Mouse (Mus musculus) forebrain, embryonic 12.5 days (tissue): ENCODE data around the gene Ap3b1. TPM values are rescaled to one million over a fixed set of nuclear protein-coding genes. Genes with fewer than 3 reads are reported as not detected.

Experiments used
- ATAC-seq: fragments of 200-750 bp; cut with Nextera tagmentation; 2 replicates; pipeline ENCODE4 v1.8.0; 2017; ENCODE audit warnings: moderate TSS enrichment; ENCODE audit not compliant: low FRiP score
- H3K27ac ChIP-seq: fragments of 300-500 bp; sonication (generic); 2 replicates; pipeline ENCODE4 v1.5.1; 2016; ENCODE audit warnings: mild to moderate bottlenecking
- H3K27me3 ChIP-seq: fragments of 300-500 bp; sonication (generic); 2 replicates; pipeline ENCODE4 v1.6.1; 2016; ENCODE audit warnings: mild to moderate bottlenecking
- H3K36me3 ChIP-seq: fragments of 300-500 bp; sonication (generic); replicated peaks from 2 replicates; pipeline ENCODE4 v1.6.1; 2016; ENCODE audit warnings: mild to moderate bottlenecking
- H3K4me1 ChIP-seq: fragments of 300-500 bp; sonication (generic); 2 replicates; pipeline ENCODE4 v1.6.1; 2016
- H3K4me2 ChIP-seq: fragments of 300-500 bp; sonication (generic); 2 replicates; pipeline ENCODE4 v1.6.1; 2016; ENCODE audit warnings: mild to moderate bottlenecking, moderate library complexity
- H3K4me3 ChIP-seq: fragments of 300-500 bp; sonication (generic); replicated peaks from 2 replicates; pipeline ENCODE4 v1.5.1; 2016; ENCODE audit warnings: mild to moderate bottlenecking
- H3K9ac ChIP-seq: fragments of 300-500 bp; sonication (generic); 2 replicates; pipeline ENCODE4 v1.6.1; 2016; ENCODE audit warnings: mild to moderate bottlenecking
- H3K9me3 ChIP-seq: fragments of 300-500 bp; sonication (generic); 2 replicates; pipeline ENCODE4 v1.6.1; 2016
- whole genome bisulfite sequencing: fragments of 180-500 bp; shearing (Covaris S2); methylation state at CpG from one replicate; pipeline ENCODE4 v1.1.7; 2016; 5-methylcytosine and 5-hydroxymethylcytosine counted together
- polyA plus RNA-seq: library from polyadenylated mRNA; unstranded; fragments of >200 nt; fragmentation: Nextera tagmentation; extraction: Ambion mirVana; gene quantifications from 2 replicates; pipeline ENCODE4 v1.2.1, GENCODE M21; 2016

Gene Ap3b1
- polyA plus RNA-seq, 1 experiment from 2014 or later: 36.1 TPM

DNA sequence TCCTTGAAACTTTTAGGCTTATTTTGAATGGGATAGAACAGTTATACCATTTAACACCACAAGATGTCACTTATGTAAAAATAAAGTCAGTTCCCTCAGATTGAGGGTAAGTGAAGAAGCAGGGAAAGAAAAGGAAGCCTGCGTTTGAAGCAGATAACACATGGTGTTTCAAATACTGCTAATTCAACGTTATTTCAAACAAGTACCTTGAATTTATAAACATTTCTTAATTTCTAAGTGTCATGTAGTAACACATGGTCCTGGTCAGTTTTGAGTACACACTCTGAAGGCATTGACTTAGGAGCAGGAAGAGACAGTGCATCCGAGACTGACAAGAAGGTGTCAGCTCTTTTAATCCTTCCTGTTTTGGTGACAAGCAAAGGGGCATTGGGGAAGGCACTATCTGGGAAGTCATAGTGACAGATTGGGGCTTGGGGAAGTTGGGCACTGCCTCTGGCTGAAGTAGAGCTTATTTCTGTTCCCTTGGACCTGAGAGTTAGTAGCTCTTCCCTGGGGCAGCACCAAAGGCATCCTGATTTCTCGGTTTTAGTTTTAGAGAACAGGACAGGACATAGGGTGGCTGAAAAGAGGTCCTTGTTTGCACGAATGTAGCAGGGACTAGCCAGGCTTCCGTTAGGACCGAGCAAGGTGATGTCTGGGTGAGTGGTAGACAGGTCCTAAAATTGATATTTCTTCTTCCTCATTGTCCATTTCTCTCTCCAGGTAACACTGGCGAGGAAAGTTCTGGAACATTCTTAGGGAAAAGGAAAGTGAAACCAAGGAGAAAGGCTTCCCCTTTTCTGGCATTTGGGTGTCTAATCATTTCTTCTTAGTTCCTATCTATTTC is 23.3 kb downstream of the Ap3b1 start:
- WGBS: 79% methylated on average over 8 of the region's 8 CpGs

DNA sequence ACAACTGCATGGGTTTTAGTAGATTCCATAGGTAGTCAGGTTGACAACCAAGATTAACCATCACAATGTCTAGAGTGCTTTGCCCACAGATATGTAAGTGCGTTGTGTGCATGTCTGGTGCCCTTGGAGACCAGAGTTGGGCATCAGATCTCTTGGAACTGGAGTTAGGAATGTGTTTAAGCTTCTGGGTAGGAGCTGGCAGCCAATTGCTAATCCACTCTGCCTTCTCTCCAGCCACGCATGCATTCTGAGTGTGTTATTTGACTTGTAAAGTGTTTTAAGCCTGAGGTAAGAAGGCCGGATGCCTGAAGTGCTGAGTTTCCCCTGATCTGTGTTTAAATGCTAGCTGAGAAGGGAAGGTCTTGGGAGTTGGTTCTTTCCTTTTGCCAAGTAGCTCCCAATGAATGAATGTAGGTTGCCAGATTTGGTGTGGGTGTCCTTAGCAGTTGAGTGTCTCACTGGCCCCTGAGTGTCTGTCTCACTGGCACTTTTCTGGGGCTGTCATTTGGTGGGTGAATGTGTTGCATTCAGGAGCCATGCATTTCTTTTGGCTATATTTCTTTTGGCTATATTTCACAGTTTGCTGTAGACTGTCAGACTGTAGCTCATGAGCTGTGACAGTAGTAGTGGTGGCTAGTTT is 26.3 kb downstream of the Ap3b1 start:
- no peak overlapping the region for H3K27ac ChIP-seq
- no peaks in the 10 kb centered on the region for H3K36me3 ChIP-seq
- ATAC-seq: no peak
- no peak overlapping the region for H3K9ac ChIP-seq
- H3K27me3 ChIP-seq: no peaks in the 10 kb centered on the region
- no peak overlapping the region for H3K4me3 ChIP-seq
- H3K9me3 ChIP-seq: no peaks in the 10 kb centered on the region
- 95% methylated on average over 3 of the region's 3 CpGs for WGBS
- no peaks in the 10 kb centered on the region for H3K4me1 ChIP-seq
- no peak overlapping the region for H3K4me2 ChIP-seq

More for the DNA sequence above, 23.3 kb downstream of the Ap3b1 start:
- Histone ChIP-seq H3K36me3 (no peaks in the 10 kb centered on the region), H3K9me3 (no peaks in the 10 kb centered on the region), H3K4me2 (no peak overlapping the region), H3K4me3 (no peak overlapping the region), H3K9ac (no peak overlapping the region), H3K27me3 (no peaks in the 10 kb centered on the region), H3K27ac (no peak overlapping the region), H3K4me1 (peaks cover 17% of the 10 kb centered on the region)
- ATAC-seq: no peak

DNA sequence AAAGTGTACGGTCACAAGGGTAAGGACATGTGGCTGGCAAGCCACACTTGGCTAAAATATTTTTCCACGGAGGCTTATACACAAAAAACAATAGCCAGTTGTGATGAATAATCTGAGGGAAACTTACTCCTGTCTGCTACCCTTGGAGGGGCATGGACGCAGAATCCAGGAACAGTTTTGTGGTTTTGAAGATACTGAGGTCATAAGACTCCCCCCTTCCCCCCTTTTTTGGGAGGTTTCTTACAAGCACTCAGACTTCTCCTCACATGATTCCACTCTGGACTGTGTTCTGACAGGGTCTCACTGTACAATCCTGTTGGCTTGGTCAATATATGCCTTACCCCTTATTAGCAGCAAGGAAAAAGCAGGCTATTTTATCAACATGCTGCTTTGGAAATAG is 29.8 kb downstream of the Ap3b1 start:
- 81% methylated on average over 3 of the region's 3 CpGs for WGBS
- Histone ChIP-seq H3K4me3 (no peak overlapping the region), H3K4me2 (no peak overlapping the region), H3K9ac (no peak overlapping the region), H3K4me1 (no peaks in the 10 kb centered on the region), H3K27me3 (no peaks in the 10 kb centered on the region), H3K36me3 (peaks cover 7% of the 10 kb centered on the region; the same call in 1 of the 2 replicates), H3K27ac (no peak overlapping the region), H3K9me3 (no peaks in the 10 kb centered on the region)
- no peak for ATAC-seq

DNA sequence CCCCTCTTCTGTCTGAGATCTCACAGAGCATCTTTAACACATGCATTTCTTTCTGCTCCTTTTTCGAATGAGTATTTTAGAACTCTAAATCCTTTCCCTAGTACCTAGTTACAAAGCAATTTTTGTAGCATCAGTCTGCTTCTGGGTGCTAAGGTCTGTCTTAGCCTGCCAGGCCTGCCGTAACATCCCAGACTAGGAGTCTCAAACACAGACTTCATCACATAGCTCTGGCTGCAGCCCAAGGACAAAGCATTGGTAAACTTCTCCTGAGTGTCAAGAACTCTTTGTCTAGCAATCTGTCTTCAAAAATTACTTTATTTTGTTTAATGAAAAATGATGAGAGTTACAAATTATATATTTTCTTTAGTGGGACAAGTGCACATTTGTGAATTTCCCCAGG is 30.8 kb downstream of the Ap3b1 start:
- no peaks in the 10 kb centered on the region for H3K9me3 ChIP-seq
- ATAC-seq: no peak
- no peak overlapping the region for H3K27ac ChIP-seq
- H3K27me3 ChIP-seq: no peaks in the 10 kb centered on the region
- H3K36me3 ChIP-seq: peaks cover 9% of the 10 kb centered on the region; the same call in 1 of the 2 replicates
- no peaks in the 10 kb centered on the region for H3K4me1 ChIP-seq
- no peak overlapping the region for H3K4me3 ChIP-seq
- H3K9ac ChIP-seq: no peak overlapping the region
- 87% methylated on average over 2 of the region's 2 CpGs for whole genome bisulfite sequencing
- no peak overlapping the region for H3K4me2 ChIP-seq

DNA sequence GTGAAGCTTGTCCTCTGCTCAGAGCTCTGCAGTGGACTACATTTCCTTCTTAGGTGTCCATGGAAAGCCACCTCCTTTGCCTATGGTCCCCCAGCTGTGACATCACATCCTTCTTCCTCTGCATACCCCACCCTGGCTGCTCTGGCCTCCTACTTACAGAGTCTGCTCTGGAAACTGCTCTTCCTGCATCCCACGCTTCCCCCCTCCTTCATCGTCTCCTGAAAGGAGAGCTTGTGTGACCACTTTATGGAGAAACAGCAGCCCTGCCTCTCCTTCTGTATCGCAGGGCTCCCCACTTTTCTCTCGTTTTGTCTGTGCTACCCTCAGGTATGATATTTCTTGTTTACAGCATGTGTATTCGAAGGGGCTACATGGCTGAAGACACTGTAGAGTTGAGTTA is 33.5 kb downstream of the Ap3b1 start:
- H3K9me3 ChIP-seq: no peaks in the 10 kb centered on the region
- no peaks in the 10 kb centered on the region for H3K4me1 ChIP-seq
- no peak overlapping the region for H3K27ac ChIP-seq
- no peak for ATAC-seq
- H3K4me3 ChIP-seq: no peak overlapping the region
- no peak overlapping the region for H3K4me2 ChIP-seq
- no peaks in the 10 kb centered on the region for H3K27me3 ChIP-seq
- peaks cover 13% of the 10 kb centered on the region; the same call in 1 of the 2 replicates for H3K36me3 ChIP-seq
- no peak overlapping the region for H3K9ac ChIP-seq
- WGBS: 93% methylated on average over 5 of the region's 5 CpGs

DNA sequence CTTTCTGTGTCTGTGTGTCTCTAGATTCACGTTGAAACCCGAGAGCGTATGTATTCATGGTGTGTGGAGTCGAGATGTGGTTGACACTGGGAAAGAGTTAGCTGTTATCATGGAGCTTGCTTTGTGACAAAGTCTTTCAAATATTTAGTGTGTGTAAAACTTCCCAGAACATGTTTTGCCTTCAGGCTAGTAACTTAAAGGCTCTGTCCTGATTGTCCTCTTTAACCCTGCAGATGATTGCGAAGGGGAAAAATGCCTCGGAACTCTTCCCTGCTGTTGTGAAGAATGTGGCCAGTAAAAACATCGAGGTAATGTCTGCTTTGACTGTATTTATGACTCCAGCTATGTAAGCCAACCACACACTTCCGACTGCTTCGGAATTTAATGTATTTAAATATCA is 35.7 kb downstream of the Ap3b1 start:
- Histone ChIP-seq H3K4me2 (no peak overlapping the region), H3K9me3 (no peaks in the 10 kb centered on the region), H3K4me3 (no peak overlapping the region), H3K9ac (no peak overlapping the region), H3K4me1 (no peaks in the 10 kb centered on the region), H3K36me3 (peaks cover 13% of the 10 kb centered on the region; the same call in 1 of the 2 replicates), H3K27ac (no peak overlapping the region), H3K27me3 (no peaks in the 10 kb centered on the region)
- 85% methylated on average over 9 of the region's 9 CpGs for WGBS
- no peak for ATAC-seq

DNA sequence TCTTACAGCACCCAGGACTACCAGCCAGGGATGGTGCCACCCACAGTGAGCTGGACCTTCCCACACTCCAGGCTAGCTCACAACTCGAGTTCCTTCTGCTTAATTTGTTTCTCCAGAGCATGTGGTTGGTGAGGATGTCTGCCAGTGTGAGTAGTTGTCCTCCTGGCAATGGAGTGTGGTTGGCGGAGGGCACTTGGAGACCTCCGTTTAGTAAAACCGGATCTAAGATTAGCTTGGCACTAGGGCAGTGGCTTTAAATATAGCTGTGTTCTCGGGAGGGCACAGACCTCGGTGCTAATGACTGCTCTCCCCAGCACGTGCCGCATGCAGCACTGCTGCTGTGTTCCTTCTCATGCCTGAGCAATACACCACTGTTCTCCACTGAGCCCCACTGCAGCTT is 37.0 kb downstream of the Ap3b1 start:
- ATAC-seq: no peak
- Histone ChIP-seq H3K27ac (no peak overlapping the region), H3K9me3 (no peaks in the 10 kb centered on the region), H3K36me3 (peaks cover 13% of the 10 kb centered on the region; the same call in 1 of the 2 replicates), H3K4me1 (no peaks in the 10 kb centered on the region), H3K4me3 (no peak overlapping the region), H3K27me3 (no peaks in the 10 kb centered on the region), H3K9ac (no peak overlapping the region), H3K4me2 (no peak overlapping the region)
- 88% methylated on average over 8 of the region's 8 CpGs for WGBS

DNA sequence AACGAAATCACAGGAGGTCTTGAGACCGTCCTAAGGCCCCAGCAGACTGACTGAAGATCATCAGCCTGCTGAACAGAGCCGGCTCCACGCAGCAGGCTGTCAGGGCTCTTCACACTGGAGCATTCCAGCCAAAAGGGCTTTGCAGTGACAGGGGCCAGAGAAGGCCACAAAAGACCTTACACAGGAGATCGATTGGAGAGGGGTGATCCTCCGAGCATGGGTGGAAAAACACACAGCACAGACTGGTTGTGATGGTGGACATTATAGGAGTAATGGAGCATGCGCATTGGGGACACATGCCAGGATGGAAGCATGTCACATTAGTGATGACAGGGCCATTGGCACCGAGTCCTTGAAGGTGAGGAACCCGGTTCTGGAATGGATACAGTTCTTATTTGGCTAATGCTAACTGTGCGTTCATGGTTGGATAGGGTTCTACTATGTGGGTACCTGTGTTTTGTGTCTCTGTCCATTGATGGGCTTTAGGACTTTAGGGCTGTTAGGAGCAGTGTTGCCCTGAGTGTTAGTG is 37.7 kb downstream of the Ap3b1 start:
- H3K4me1 ChIP-seq: no peaks in the 10 kb centered on the region
- no peak for ATAC-seq
- H3K27me3 ChIP-seq: no peaks in the 10 kb centered on the region
- no peak overlapping the region for H3K4me2 ChIP-seq
- H3K27ac ChIP-seq: no peak overlapping the region
- peaks cover 13% of the 10 kb centered on the region; the same call in 1 of the 2 replicates for H3K36me3 ChIP-seq
- no peaks in the 10 kb centered on the region for H3K9me3 ChIP-seq
- WGBS: 90% methylated on average over 10 of the region's 10 CpGs
- no peak overlapping the region for H3K4me3 ChIP-seq
- H3K9ac ChIP-seq: no peak overlapping the region

DNA sequence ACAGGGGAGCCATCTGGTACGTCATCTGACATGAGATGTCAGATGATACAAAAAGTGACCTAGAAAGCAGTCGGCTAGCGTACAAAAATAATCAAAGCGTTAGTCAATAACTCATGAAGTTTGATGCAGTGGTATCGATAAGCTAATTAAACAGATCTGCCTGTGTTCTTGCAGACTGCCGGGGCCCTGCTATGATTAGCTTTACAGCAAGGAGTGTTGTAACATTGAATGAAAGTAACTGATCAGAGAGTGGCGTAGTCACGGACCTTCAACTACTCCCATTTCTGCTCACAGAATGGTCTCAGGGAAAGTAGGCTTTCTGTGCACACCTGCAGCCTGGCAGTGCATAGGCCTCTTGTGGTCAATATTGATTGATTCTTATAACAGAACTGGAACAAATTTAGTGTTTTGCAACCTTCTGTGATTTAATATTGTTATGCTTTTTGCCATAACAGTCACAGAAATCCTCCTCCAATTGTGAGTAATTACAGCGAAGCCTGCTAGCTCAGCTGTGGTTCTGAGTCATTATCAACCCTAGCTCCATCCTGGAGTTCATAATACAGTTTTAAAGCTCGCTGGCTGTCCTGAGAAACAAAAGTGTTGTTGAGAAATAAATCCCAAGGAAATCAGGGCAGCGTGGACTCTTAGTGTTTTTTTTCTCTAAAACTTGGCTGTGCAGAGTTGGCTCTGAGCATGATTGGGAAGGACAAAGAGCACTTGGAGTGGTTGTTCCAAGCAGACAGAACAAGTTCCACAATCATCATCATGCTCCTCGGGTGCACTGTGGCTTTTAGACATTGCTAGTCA is 40.0 kb downstream of the Ap3b1 start:
- Histone ChIP-seq H3K4me3 (no peak overlapping the region), H3K4me2 (no peak overlapping the region), H3K9me3 (no peaks in the 10 kb centered on the region), H3K9ac (no peak overlapping the region), H3K4me1 (no peaks in the 10 kb centered on the region), H3K36me3 (peaks cover 11% of the 10 kb centered on the region), H3K27ac (no peak overlapping the region), H3K27me3 (no peaks in the 10 kb centered on the region)
- WGBS: 88% methylated on average over 12 of the region's 12 CpGs
- ATAC-seq: no peak

DNA sequence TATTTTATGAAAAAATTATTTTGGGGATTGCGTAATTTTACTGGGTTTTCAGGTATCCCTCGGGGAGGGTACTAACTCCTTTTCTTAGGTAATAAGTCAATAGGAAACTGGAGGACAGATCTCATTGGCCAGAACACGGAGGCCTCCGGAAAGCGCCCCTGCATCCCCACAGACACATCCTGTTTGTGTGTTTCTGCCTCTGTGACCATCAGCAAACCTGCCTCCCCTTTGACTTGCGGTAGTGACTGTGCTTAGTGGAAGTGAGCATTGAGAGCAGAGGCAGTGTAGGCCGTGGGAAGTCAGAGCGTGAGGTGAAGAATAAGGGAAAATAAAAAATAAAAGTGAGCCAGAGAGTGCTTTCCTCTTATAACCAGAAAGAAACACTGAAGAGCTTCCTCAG is 41.7 kb downstream of the Ap3b1 start:
- 93% methylated on average over 8 of the region's 8 CpGs for WGBS
- H3K27ac ChIP-seq: no peak overlapping the region
- ATAC-seq: no peak
- H3K4me3 ChIP-seq: no peak overlapping the region
- H3K27me3 ChIP-seq: no peaks in the 10 kb centered on the region
- H3K36me3 ChIP-seq: peaks cover 25% of the 10 kb centered on the region
- H3K4me1 ChIP-seq: no peaks in the 10 kb centered on the region
- no peak overlapping the region for H3K9ac ChIP-seq
- H3K4me2 ChIP-seq: no peak overlapping the region
- H3K9me3 ChIP-seq: no peaks in the 10 kb centered on the region

DNA sequence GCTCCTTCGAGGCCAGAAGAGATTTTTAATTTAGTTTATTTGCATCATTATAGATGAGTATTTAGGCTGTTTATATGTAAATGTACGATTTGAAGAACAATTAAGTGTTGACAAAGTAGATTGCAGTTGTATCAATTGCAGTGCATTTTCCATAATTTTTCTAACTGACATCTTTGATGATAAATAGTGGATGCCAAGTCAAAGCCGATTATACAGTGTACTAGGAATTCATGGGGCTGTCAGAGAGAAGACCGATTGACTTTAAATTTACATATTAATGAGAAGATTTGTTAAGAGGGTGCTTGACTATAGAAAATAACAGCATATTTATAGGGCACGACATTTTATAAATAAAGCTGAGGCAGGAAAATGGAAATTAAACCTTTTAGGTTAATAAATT is 64.8 kb downstream of the Ap3b1 start:
- Histone ChIP-seq H3K27me3 (no peaks in the 10 kb centered on the region), H3K36me3 (no peaks in the 10 kb centered on the region; the same call in 1 of the 2 replicates), H3K9ac (no peak overlapping the region), H3K27ac (no peak overlapping the region), H3K9me3 (no peaks in the 10 kb centered on the region), H3K4me2 (no peak overlapping the region), H3K4me1 (no peaks in the 10 kb centered on the region), H3K4me3 (no peak overlapping the region)
- ATAC-seq: no peak
- WGBS: 68% methylated on average over 5 of the region's 5 CpGs

DNA sequence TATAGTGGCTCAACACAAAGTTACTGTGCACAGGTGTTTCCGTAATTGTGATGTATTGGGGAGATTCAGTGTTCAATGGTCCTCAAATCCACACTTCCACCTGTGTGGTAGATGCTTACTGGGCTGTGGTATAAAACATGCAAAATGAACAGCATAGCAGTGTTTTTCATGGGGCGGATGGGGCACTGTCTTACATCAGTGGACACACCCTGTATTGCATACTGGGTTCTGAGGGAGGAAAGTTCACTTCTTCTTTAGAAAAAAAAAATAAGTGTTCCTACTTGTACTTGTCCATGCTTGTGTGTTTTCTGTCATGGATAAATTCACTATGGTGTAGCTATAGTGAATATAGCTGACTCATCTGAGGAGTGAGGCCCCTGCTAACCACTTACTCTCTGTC is 70.8 kb downstream of the Ap3b1 start:
- 94% methylated on average over 2 of the region's 2 CpGs for WGBS
- Histone ChIP-seq H3K36me3 (peaks cover 11% of the 10 kb centered on the region; the same call in 1 of the 2 replicates), H3K4me1 (no peaks in the 10 kb centered on the region), H3K4me3 (no peak overlapping the region), H3K27me3 (no peaks in the 10 kb centered on the region), H3K4me2 (no peak overlapping the region), H3K9me3 (no peaks in the 10 kb centered on the region), H3K9ac (no peak overlapping the region), H3K27ac (no peak overlapping the region)
- no peak for ATAC-seq
